Mouse (Mus musculus): ENCODE measurements around the gene Midn.

DNA sequence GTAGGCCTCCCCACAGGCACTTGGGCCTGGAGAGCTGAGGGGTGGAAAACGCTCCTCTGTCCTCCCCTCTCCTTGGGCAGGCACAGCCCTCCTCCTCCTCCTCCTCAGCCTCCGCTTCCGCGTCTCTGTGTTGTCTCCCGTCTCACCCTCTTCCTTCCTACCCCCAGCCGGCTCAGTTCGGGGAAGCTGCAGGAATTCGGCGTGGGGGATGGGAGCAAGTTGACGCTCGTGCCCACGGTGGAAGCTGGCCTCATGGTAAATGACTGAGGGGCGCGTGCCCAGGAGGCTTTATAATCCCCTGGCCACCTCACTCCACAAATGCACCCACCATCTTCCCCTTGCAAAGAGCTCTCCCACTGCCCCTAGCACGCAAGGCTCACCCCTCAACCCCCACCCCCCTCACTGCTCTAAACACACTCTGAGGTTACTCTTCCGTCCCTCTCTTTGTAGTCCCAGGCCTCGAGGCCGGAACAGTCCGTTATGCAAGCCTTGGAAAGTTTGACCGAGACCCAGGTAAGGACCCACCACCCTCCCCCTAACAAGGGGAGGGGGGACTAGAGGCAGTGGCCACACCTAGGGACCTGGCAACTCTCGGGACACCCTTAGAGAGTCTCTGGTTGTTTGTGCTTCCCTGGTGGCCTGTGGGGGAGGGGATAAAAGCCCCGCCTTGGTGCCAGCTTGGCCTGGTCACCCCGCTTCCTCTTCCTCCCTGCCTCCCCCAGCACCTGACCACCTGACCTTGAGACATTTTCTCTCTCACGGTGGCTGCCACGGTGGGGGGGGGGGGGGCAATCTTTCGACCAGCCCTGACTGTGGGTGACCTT lies 3.4 kb downstream of the Midn start:
- TF ChIP-seq GATA1 (IDR thresholded peaks at IDR 0.05; ENCODE audit: low read length) (no peak), TAL1 (IDR thresholded peaks at IDR 0.05; ENCODE audit: low read length) (no peak)
